Mouse (Mus musculus): ENCODE data around the gene Pias1. TPM values are rescaled to one million over a fixed set of nuclear protein-coding genes. Genes with fewer than 3 reads are reported as not detected.
A peak's percentile ranks its signal among the peaks of the same experiment; 100 is the strongest.

Gene Pias1
- polyA plus RNA-seq, 1 experiment from 2014 or later: 55.6 TPM

DNA sequence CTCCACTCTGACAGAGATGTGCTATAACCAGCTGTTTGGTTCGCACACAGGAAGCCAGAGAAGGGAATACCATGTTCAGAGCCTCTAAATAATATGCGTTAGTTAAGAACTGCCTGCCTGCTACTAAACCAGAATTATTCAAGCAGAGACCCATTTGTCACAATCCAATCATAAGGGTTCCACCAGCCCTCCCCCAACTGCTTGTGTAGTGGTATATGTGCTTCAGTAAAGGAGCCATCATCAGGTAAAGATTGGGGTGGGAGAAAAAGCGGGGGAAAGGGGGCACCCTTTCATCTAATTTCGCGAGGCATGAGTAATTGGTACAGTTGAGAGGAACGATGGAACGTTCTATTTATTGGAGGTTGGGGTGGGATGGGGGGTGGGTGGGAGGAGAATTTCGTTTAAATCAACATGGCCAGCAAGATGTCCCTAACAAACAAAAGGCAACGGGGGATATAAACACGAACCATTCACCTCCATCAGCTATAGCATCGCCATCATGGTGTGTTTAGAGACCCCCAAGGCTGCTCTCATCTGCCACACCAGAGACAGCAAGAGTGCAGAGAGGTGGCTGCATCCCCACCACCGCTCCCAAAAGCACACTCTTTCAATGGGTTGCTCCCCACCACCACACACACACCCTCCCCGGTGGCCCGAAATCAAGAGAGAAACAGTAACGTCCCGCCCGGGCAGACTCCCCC, 8.1 kb downstream of the Pias1 start:
- WGBS: 1% methylated on average over 17 of the region's 17 CpGs
- ATAC-seq (ENCODE audit: insufficient number of reproducible peaks, low FRiP score, low TSS enrichment, low read depth): no peak
- H3K4me3 ChIP-seq: peak overlapping the region; percentile 99
- peak overlapping the region; percentile 99 for H3K27ac ChIP-seq
- H3K9ac ChIP-seq: peak overlapping the region; percentile 89
- no peaks in the 10 kb centered on the region for H3K27me3 ChIP-seq
- peak overlapping the region; percentile 88 for H3K4me2 ChIP-seq
- H3K4me1 ChIP-seq: peaks cover 8% of the 10 kb centered on the region; the same call in 1 of the 2 replicates
- H3K9me3 ChIP-seq: no peaks in the 10 kb centered on the region
- H3K36me3 ChIP-seq: no peaks in the 10 kb centered on the region; the same call in 1 of the 2 replicates

DNA sequence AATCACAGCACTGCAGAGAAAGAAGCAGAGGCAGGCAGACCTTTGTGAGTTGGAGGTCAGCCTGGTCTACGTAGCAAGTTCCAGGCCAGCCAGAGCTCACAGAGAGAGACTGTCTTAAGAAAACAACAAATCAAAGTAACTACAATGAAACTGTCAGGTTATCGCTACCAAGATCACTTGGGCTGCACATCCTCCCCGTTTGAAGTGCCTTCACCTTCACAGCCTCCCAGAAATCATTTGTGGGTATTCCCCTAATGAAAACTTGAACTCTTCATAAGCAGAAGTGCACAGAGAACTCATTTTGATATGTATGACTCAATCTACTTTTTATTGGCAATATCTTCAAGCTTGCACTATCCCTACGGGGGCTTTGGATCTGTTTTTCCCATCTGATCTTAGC, 10.6 kb downstream of the Pias1 start:
- no peak for ATAC-seq (ENCODE audit: insufficient number of reproducible peaks, low FRiP score, low TSS enrichment, low read depth)
- Histone ChIP-seq H3K4me3 (no peak overlapping the region), H3K4me1 (peaks cover 13% of the 10 kb centered on the region; the same call in 1 of the 2 replicates), H3K9me3 (no peaks in the 10 kb centered on the region), H3K9ac (no peak overlapping the region), H3K36me3 (peaks cover 2% of the 10 kb centered on the region; the same call in 1 of the 2 replicates), H3K27ac (no peak overlapping the region), H3K27me3 (no peaks in the 10 kb centered on the region), H3K4me2 (no peak overlapping the region)
- 56% methylated on average over 4 of the region's 4 CpGs for WGBS

DNA sequence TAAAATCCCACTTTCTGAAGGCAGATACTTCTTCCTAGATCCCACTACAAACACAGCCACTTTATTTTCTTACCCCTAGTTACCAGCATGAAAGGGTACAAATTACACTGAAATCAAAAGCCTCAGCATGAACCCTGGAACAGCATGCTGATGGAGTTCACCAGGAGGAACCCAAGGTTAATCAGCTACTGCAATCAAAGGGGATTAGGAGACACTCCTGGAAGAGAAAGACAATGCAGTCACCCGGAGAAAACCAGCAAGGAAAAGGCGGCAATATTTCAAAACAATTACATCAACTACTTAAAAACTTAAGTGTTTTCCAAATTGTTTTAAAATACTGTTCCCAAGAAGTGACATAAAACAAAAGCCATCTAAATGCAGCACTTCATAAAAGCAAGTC, 11.9 kb downstream of the Pias1 start:
- H3K36me3 ChIP-seq: peaks cover 2% of the 10 kb centered on the region; the same call in 1 of the 2 replicates
- no peak overlapping the region for H3K9ac ChIP-seq
- WGBS: 48% methylated on average over 2 of the region's 2 CpGs
- H3K4me2 ChIP-seq: no peak overlapping the region
- H3K4me3 ChIP-seq: no peak overlapping the region
- no peak overlapping the region for H3K27ac ChIP-seq
- peaks cover 10% of the 10 kb centered on the region; the same call in 1 of the 2 replicates for H3K4me1 ChIP-seq
- H3K27me3 ChIP-seq: no peaks in the 10 kb centered on the region
- no peak for ATAC-seq (ENCODE audit: insufficient number of reproducible peaks, low FRiP score, low TSS enrichment, low read depth)
- no peaks in the 10 kb centered on the region for H3K9me3 ChIP-seq

DNA sequence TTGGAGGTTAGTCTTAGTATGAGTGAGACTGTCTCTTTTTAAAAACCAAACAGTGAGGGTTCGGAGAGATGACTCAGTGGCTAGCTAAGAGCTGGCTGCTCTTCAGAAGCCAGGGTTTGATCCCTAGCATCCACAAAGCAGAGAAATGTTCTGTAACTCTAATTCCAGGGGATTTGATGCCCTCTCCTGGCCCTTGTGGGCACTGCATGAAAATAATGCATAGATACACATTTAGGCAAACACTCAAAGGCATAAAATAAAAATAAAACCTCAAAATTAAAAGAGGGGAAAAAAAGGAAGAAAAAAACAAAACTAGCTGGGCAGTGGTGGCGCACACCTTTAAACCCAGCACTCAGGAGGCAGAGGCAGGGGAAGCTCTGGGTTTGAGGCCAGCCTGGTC, 13.3 kb downstream of the Pias1 start:
- no peak overlapping the region for H3K4me2 ChIP-seq
- H3K36me3 ChIP-seq: peaks cover 2% of the 10 kb centered on the region; the same call in 1 of the 2 replicates
- ATAC-seq (ENCODE audit: insufficient number of reproducible peaks, low FRiP score, low TSS enrichment, low read depth): no peak
- 90% methylated on average over 2 of the region's 2 CpGs for WGBS
- no peaks in the 10 kb centered on the region for H3K9me3 ChIP-seq
- H3K4me3 ChIP-seq: no peak overlapping the region
- no peak overlapping the region for H3K9ac ChIP-seq
- no peak overlapping the region for H3K27ac ChIP-seq
- H3K4me1 ChIP-seq: peaks cover 11% of the 10 kb centered on the region; the same call in 1 of the 2 replicates
- H3K27me3 ChIP-seq: no peaks in the 10 kb centered on the region

DNA sequence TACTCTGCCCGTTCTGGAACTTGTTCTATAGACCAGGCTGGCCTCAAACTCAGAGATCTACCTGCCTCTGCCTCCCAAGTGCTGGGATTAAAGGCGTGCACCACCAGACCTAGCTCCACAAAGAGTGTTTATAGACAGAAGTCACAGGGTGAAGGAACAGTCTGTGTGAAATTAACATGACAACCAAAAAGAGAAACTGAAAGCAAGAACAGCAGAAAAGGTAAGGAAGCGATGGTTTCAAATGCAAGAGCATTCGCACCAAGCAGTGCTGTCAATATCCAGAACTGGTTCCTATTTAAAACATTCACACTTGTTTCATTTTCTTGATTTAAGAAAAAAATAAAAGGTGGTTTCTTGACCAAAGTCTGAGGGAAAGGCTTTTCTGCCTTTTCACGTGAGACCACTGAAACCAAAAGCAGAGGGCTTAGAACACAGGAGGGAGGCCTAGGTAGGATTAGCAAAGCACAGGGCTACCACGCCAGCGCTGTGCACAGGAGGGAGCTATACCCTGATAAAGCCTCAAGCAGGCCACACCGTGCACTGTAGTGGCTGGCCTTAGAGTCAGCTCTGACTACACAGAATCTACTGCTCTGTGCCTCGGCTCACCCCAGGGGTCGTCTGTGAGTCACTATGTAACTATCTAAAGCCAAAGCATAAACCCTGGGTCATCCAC, 15.5 kb downstream of the Pias1 start:
- no peaks in the 10 kb centered on the region for H3K9me3 ChIP-seq
- WGBS: 62% methylated on average over 10 of the region's 10 CpGs
- H3K4me3 ChIP-seq: no peak overlapping the region
- no peak for ATAC-seq (ENCODE audit: insufficient number of reproducible peaks, low FRiP score, low TSS enrichment, low read depth)
- H3K27me3 ChIP-seq: no peaks in the 10 kb centered on the region
- peaks cover 9% of the 10 kb centered on the region; the same call in 1 of the 2 replicates for H3K4me1 ChIP-seq
- peaks cover 2% of the 10 kb centered on the region; the same call in 1 of the 2 replicates for H3K36me3 ChIP-seq
- H3K27ac ChIP-seq: no peak overlapping the region
- no peak overlapping the region for H3K4me2 ChIP-seq
- H3K9ac ChIP-seq: no peak overlapping the region

DNA sequence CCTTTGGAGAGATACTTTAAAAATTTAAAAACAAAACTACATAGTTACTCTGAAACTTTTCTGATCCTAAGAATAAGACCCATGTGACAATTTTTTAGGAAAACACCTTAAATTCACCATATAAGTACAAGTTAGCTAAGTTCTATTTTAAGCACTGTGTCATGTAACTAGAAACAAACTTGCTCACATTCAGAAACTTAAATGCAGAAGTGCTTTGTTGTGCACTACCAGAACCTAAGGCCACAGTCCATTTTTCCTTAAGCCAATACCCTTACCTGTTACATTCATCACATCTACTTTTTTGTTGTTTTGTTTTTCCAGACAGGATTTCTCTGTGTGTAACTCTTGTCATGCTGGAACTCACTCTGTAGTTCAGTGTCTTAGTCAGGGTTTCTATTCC, 17.4 kb downstream of the Pias1 start:
- no peak for ATAC-seq (ENCODE audit: insufficient number of reproducible peaks, low FRiP score, low TSS enrichment, low read depth)
- Histone ChIP-seq H3K9me3 (no peaks in the 10 kb centered on the region), H3K4me3 (no peak overlapping the region), H3K36me3 (peaks cover 2% of the 10 kb centered on the region; the same call in 1 of the 2 replicates), H3K9ac (no peak overlapping the region), H3K27me3 (no peaks in the 10 kb centered on the region), H3K27ac (no peak overlapping the region), H3K4me2 (no peak overlapping the region), H3K4me1 (peaks cover 9% of the 10 kb centered on the region; the same call in 1 of the 2 replicates)

DNA sequence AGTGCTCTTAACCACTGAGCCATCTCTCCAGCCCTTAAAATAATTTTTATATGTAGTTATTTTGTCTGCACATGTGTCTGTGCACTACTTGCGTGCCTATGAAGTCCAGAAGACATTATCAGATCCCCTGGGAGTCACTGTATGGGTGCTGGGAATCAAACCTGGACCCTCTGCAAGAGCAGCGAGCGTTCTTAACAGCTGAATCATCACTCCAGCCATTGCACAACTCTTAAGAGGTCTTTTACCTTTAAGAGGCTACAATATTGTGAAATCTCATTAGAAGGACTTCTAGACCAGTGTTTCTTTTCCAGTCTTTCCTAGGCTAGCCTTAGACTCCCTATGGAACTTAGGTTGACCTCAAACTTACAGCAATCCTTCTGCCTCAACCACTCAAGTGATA, 21.7 kb downstream of the Pias1 start:
- no peak overlapping the region for H3K27ac ChIP-seq
- H3K27me3 ChIP-seq: no peaks in the 10 kb centered on the region
- no peaks in the 10 kb centered on the region for H3K36me3 ChIP-seq
- H3K4me1 ChIP-seq: peaks cover 4% of the 10 kb centered on the region; the same call in 1 of the 2 replicates
- H3K9me3 ChIP-seq: no peaks in the 10 kb centered on the region
- no peak for ATAC-seq (ENCODE audit: insufficient number of reproducible peaks, low FRiP score, low TSS enrichment, low read depth)
- H3K9ac ChIP-seq: no peak overlapping the region
- H3K4me3 ChIP-seq: no peak overlapping the region
- H3K4me2 ChIP-seq: no peak overlapping the region
- 90% methylated on average over 3 of the region's 3 CpGs for WGBS

DNA sequence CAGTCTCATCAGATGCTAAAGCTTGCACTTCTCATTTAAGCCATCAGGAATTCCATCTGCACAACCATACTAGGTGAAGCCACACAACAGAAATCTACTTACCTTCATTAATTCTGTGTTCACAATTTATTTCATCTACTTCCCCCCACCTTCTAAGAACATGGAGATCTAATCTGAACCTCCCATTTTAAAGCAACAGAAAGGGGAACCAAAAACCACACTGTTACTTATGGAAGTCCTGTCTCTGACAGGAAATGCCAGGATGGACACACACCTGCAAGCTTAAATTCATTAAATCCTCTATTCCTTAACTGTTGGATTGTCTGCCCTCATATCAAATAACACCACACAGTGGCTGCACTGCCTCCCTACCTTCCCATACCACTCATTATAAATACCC, 35.0 kb downstream of the Pias1 start:
- no peak for ATAC-seq (ENCODE audit: insufficient number of reproducible peaks, low FRiP score, low TSS enrichment, low read depth)
- H3K36me3 ChIP-seq: peaks cover 9% of the 10 kb centered on the region
- no peaks in the 10 kb centered on the region for H3K27me3 ChIP-seq
- H3K4me1 ChIP-seq: peaks cover 7% of the 10 kb centered on the region; the same call in 1 of the 2 replicates
- H3K4me2 ChIP-seq: no peak overlapping the region
- no peaks in the 10 kb centered on the region for H3K9me3 ChIP-seq
- H3K4me3 ChIP-seq: no peak overlapping the region
- H3K27ac ChIP-seq: no peak overlapping the region
- no peak overlapping the region for H3K9ac ChIP-seq

DNA sequence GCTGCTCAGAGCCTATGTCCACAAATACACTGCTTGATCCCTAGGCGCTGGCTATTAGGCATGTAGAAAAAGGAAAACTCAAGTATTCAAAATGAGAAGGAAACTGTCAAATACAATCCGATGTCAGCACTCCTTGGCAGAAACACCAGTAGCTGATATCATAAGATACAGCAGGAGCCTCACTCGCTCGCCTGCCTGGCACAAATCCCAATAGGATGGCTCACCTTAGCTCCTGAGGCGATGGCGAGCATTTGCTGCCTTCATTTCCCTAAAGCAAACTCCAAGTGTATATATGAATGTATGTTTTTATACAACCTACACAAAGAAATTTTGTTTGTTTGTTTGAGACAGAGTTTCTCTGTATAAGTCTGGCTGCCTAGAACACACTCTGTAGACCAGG, 42.4 kb downstream of the Pias1 start:
- Histone ChIP-seq H3K9me3 (no peaks in the 10 kb centered on the region), H3K4me2 (no peak overlapping the region), H3K4me1 (peaks cover 4% of the 10 kb centered on the region; the same call in 1 of the 2 replicates), H3K9ac (no peak overlapping the region), H3K27ac (no peak overlapping the region), H3K4me3 (no peak overlapping the region), H3K36me3 (peaks cover 2% of the 10 kb centered on the region; the same call in 1 of the 2 replicates), H3K27me3 (no peaks in the 10 kb centered on the region)
- 87% methylated on average over 6 of the region's 6 CpGs for WGBS
- no peak for ATAC-seq (ENCODE audit: insufficient number of reproducible peaks, low FRiP score, low TSS enrichment, low read depth)

DNA sequence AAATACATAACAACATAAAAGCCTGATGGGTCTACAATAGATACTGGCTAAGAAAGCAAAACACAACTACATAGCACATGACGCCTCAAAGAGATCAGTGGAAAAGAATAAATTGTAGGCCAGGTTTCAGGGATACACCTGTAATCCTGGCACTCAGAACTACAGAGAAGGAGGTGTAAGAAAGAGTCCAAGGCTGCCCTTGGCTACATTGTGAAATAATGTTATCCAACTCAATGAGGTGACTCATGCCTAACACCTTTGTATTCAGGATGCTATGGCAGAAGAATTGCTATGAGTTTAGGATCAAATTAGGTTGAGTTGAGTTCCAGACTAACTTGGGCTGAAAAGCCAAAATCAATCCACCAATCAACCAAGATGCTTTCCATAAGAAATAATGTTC, 43.7 kb downstream of the Pias1 start:
- WGBS: 98% methylated on average over 1 of the region's 1 CpGs
- no peak for ATAC-seq (ENCODE audit: insufficient number of reproducible peaks, low FRiP score, low TSS enrichment, low read depth)

DNA sequence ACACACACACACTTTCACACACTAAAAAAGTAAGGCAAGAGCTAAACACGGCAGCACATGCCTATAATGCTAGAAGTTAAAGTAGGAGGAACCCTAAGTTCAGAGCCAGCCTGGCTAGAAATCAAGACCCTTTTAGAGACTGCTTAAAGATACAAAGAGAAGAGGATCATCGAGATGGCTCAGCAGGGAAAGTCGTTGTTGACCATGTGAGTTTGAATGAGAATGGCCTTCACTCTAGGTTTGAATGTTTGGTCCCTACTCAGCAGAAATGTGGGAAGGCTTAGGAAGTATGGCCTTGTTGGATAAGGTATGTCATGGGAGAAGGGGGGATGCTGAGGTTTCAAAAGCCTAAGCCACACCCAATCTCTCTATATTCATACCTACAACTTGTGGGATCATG, 46.8 kb downstream of the Pias1 start:
- no peak for ATAC-seq (ENCODE audit: insufficient number of reproducible peaks, low FRiP score, low TSS enrichment, low read depth)
- Histone ChIP-seq H3K4me1 (no peaks in the 10 kb centered on the region), H3K9ac (no peak overlapping the region), H3K27me3 (no peaks in the 10 kb centered on the region), H3K4me3 (no peak overlapping the region), H3K27ac (no peak overlapping the region), H3K36me3 (peaks cover 3% of the 10 kb centered on the region; the same call in 1 of the 2 replicates), H3K4me2 (no peak overlapping the region), H3K9me3 (no peaks in the 10 kb centered on the region)
- 80% methylated on average over 3 of the region's 3 CpGs for WGBS

More for the DNA sequence above, 43.7 kb downstream of the Pias1 start:
- H3K4me1 ChIP-seq: peaks cover 3% of the 10 kb centered on the region; the same call in 1 of the 2 replicates
- no peak overlapping the region for H3K4me2 ChIP-seq
- no peak overlapping the region for H3K4me3 ChIP-seq
- H3K9ac ChIP-seq: no peak overlapping the region
- no peak overlapping the region for H3K27ac ChIP-seq
- H3K27me3 ChIP-seq: no peaks in the 10 kb centered on the region
- H3K9me3 ChIP-seq: no peaks in the 10 kb centered on the region
- H3K36me3 ChIP-seq: peaks cover 3% of the 10 kb centered on the region; the same call in 1 of the 2 replicates

DNA sequence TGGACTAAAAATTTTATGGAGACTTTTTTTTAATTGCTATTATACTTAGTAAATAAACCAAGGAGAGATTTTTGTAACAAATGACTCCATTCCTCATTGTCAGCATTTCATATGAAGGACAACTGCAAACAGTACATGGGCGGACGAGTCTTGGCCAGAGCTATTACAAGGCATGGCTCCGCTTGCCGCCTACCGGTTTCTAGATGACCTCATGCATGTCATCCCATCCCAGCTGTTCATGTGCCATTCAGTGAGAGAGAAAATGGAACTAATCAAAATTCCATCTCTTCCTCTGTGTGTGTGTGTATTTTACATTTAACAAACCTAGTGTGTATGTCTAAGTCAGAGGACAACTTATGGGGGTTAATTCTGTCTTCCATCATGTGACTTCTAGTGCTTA, 51.9 kb downstream of the Pias1 start:
- no peak overlapping the region for H3K4me3 ChIP-seq
- no peaks in the 10 kb centered on the region for H3K27me3 ChIP-seq
- peaks cover 3% of the 10 kb centered on the region; the same call in 1 of the 2 replicates for H3K36me3 ChIP-seq
- H3K9me3 ChIP-seq: no peaks in the 10 kb centered on the region
- H3K27ac ChIP-seq: no peak overlapping the region
- WGBS: 81% methylated on average over 5 of the region's 5 CpGs
- no peak for ATAC-seq (ENCODE audit: insufficient number of reproducible peaks, low FRiP score, low TSS enrichment, low read depth)
- no peak overlapping the region for H3K4me2 ChIP-seq
- H3K4me1 ChIP-seq: no peaks in the 10 kb centered on the region
- H3K9ac ChIP-seq: no peak overlapping the region
